Mouse (Mus musculus): ENCODE measurements around the gene Tor1a.
"Not testable (repeated sequence)": the region's sequence is repeated elsewhere in the genome, so short reads cannot be mapped to it uniquely, and the experiment has no call there.

Tor1a gene

DNA sequence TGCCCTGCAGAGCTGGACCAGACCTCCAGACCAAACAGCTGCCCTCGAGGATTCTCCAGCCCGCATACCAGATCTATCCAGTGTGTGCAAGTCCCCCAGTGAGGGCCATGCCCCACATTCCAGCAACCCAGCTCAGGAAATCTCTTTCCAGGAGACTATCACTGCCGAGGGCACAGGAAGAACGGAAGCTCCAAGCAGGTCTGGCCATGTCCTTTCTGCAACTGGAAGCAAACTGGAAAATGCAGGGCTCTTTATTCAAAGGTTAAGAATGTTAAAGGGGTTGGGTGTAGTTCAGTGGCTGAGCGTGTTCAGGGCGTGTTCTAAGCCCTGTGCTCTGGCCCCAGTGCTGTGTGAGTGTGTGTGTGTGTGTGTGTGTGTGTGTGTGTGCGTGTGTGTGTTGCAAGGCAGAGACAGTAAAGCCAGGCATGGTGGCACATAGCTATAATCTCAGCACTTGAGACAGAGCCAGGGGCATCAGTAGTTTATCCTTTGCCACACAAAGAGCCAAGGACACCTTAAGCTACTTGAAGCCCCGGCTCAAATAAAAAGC lies 48.9 kb downstream of the Tor1a start:
- peak; percentile 51 for DNase-seq (ENCODE audit: extremely low spot score)

DNA sequence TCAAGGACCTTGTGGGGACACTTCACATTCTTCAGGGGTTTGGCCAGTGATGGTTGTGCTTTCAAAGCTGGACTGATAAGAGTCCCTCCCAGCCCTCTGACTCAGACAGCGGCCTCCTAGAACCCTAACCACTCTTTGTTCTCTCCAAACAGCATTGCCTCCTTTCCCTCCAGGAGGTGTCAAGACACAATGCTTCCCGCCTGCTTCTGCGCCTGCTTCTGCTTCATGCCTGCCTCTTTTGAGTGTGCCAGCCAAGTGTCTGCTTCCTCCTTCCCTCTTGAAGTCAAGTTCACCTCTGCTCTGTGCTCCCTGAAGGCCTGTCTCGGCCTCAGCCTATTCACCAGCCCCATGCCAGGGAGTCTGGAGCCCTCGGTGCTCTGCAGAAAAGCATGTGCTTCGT lies 49.6 kb downstream of the Tor1a start:
- DNase-seq (ENCODE audit: extremely low spot score) = no peak

DNA sequence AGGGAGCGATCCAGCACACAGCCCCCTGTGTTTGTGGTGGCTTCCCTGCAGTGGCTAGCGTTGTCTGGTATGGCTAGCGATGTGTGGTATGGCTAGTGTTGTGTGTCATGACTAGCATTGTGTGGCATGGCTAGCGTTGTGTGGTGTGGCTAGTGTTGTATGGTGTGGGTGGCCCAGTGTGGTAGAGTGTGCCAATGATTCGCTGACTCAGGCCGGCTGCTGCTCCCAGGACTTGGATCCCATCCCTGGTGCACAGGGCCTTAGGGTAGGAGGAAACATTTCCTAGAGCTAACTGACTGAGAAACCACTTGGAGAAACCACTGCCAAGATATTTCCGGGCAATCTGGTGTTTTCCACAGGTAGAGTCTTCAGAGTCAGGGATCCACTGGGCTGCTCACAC lies 50.1 kb downstream of the Tor1a start:
- no peak for DNase-seq (ENCODE audit: extremely low spot score)

DNA sequence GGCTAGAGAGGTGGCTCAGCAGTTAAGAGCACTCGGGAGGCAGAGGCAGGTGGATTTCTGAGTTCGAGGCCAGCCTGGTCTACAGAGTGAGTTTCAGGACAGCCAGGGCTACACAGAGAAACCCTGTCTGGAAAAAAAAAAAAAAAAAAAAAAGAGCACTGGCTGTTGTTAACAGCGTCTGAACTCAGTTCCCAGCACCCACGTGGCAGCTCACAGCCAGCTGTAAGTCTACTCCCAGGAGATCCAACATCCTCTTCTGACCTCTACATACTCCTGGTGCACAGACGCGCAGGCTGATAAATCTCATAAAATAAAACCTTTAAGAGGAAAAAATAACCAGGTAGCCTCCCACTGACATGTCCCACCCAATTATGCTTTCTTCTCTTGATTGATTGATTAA lies 51.8 kb downstream of the Tor1a start:
- not testable (repeated sequence) for DNase-seq (ENCODE audit: extremely low spot score)

DNA sequence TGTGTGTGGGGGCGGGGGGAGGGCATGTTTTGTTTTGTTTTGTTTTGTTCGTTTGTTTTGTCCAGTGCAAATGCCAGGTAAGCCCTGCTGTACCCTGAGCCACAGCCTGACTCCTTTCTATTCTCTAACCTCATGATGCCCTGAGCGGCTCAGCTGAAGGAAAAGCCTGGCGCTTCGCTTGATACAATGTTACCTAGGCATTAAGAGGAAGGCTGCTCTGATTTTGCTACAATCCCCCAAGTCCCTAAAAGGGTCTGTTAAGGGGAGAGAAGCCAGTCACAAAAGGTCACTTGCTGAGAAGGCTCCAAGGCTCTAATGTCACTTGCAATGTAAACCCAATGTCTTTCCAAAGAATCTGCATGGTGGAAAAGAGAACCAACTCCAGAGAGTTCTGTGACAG lies 52.4 kb downstream of the Tor1a start:
- DNase-seq (ENCODE audit: extremely low spot score) = no peak

DNA sequence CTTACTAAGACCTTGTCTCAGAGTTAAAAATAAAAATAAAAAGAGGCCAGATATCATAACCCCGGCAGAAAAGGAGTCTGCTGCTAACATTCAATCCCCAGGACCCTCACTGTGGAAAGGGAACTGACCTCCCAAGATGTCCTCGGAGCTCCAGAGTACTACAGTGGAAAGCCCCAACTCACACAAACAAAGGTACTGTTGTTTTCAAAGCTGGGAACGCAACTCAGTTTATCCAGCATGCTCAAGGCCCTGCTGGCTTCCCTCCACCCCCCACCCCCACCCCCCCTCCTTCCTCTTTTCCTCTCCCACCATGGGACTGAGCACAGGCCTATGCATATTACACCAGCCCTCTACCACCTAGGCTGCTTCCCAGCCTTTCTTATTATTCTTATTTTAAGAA lies 52.9 kb downstream of the Tor1a start:
- no peak for DNase-seq (ENCODE audit: extremely low spot score)

DNA sequence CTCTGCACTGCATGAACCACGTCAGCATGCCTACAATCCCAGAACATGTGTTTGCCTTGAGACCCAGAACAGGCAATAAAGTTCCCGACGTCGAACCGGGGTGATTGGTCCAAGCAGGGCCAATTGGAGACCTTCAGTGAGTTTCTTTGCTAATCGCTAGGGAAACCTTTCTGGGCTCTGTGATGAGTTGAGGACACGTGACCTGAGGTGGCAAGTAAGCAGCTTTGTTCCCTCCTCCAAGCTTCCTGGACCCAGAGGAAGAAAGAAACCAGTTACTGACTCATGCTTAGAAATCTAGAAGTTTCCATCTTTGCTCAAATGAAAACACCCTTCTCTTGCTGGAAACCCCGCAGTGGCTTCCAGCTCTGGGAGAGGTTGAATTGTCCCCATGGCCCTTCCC lies 54.7 kb downstream of the Tor1a start:
- no peak for DNase-seq (ENCODE audit: extremely low spot score)

DNA sequence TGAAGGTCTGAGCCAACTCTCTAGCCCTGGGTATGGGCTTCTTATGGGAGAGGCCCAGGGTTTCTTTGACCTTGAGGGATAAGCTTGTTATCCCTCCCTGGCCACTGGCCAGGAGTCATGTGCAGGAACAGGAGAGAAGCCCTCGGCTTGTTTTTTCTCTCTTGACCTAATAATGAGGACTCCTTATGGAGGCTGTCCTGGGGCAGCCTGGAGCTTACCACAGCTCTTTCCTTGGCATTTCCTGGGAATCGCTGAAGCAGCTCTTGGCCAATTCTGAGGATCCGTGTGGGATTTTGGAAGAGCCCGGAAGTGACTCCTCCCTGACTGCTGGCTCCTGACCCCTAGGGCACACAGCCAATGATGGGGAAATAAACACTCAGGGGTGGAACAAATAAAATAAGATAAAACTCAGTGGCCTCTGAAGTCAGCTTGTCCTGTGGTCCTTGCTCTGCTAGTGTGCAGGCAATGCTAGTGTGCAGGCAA lies 55.4 kb downstream of the Tor1a start:
- DNase-seq (ENCODE audit: extremely low spot score) = no peak
